Mouse (Mus musculus) small intestine, adult 2 months (tissue): ENCODE measurements at regions not wholly inside any gene's neighbourhood (a gene's known extent, or its start where the extent isn't known, plus 50 kb on each side); places are given as distances from the start of the nearest gene placed in this dataset.

ENCODE experiments used
- CTCF ChIP-seq: fragments of 200-500 bp; IDR thresholded peaks from 2 replicates; pipeline ENCODE4 v1.5.1; 2012; ENCODE audit warnings: low read depth, mild to moderate bottlenecking, control low read depth, inconsistent platforms, low read length, moderate library complexity, mixed read lengths; ENCODE audit not compliant: insufficient replicate concordance, insufficient read length; ENCODE audit errors: extremely low read depth
- POLR2A ChIP-seq: fragments of 200-500 bp; IDR thresholded peaks from 2 replicates; pipeline ENCODE4 v1.6.1; 2012; ENCODE audit warnings: low read depth, mild to moderate bottlenecking, control low read depth, inconsistent platforms, low read length, moderate library complexity

- no peak for TF ChIP-seq CTCF
- TF ChIP-seq POLR2A: no peak
These were observed 319.6 kb upstream of the Id2 start for GRCm38 (mm10) chr12:25416571-25416970.
